Mouse (Mus musculus) G1E (cell line): Measurements from ENCODE around the gene Arl14.

Source experiments
- CTCF ChIP-seq: IDR thresholded peaks from 2 replicates; pipeline ENCODE4 v1.5.1; 2012; ENCODE audit warnings: low read depth, low read length, inconsistent platforms, mixed read lengths
- GATA1 ChIP-seq: IDR thresholded peaks from 2 replicates; pipeline ENCODE4 v1.6.1; 2012; ENCODE audit warnings: borderline replicate concordance, low read length, inconsistent platforms, mixed read lengths
- GATA2 ChIP-seq: IDR thresholded peaks from 2 replicates; pipeline ENCODE4 v1.6.1; 2012; ENCODE audit warnings: low read depth, low read length, inconsistent platforms, borderline replicate concordance
- POLR2AphosphoS5 ChIP-seq: IDR thresholded peaks from 2 replicates; pipeline ENCODE4 v1.6.1; 2012; ENCODE audit warnings: low read depth, low read length, inconsistent platforms; ENCODE audit not compliant: insufficient replicate concordance
- TAL1 ChIP-seq: conservative IDR thresholded peaks from 2 replicates; pipeline ENCODE4 v1.6.1; 2012; ENCODE audit warnings: low read depth, low read length, inconsistent platforms, mixed read lengths

GRCm38 (mm10) chr3:69239246-69239645, 17.0 kb downstream of the Arl14 start:
- TF ChIP-seq GATA1 (no peak), CTCF (no peak), POLR2AphosphoS5 (no peak), TAL1 (no peak), GATA2 (no peak)
